Mouse (Mus musculus): ENCODE results near the gene Trmo. TPM values are rescaled to one million over a fixed set of nuclear protein-coding genes. Genes with fewer than 3 reads are reported as not detected.

Trmo gene
- 8.4 and 10.7 TPM in 2 replicates for polyA plus RNA-seq (2015; fragmentation: Nextera tagmentation; extraction: Ambion mirVana)

DNA sequence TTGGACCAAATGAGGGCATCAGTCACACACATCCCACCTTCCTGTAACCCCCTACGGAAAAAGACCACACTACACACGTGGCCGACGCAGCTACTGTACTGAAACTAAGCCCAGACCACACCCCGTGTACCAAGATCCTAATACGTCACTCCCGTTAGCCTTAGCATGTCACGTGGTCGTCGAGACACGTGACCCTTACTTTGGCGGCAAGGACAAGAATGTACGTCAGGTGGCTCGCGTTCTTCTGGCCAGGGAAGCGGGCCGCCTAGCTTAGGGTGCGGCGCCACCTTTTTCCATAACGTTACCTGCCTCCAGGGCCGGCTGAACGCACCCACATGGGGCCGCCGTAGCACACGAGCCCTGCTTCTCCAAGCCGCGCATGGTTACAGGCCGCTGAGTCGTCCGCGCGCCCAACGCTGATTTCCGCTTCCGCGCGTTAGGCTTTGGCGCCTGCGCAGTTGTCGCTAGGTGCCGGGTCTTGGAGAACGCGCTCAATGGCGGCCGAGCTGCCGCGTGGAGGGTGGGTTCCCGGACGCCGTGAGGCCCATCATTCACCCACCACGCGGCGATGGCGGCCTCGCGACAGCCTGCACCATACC is at the start of gene Trmo:
TSS of gene Trmo (minus strand) at position 425 of the 599 bp plus-strand sequence.
- under 1% methylated on average over 56 of the region's 56 CpGs for WGBS

DNA sequence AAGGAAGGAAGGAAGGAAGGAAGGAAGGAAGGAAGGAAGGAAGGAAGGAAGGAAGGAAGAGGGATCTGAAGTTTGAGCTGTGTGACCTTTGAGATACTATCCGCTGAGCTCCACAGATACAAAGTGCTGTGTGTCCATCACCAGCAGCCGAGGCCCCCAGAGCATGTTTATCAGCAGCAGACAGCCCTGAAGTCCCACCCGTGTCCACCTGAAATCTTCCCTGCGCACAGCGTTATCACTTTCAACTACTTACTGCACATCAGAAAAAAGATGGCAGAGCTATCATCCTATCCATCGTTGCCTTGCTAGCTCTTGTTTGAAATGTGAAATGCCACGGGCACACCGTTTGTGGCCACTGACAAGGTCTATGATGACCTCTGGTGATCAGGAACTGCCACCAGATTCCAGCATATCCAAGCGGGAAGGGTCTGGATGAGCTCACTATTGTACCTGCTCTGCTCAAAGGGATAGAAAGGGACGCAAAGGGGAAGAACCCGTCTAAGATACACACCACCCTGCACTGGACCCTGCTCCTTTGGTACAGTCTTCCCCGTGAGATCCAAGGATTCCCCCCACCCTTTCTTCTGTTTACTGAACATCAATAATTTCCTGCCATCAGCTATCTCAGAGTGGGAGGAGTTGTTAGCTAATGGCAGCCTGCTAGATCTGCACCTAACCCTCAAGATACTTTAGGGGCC is 43.3 kb upstream of the Trmo start:
- ATAC-seq (ENCODE audit: low FRiP score): no peak
- no peaks in the 10 kb centered on the region for H3K9me3 ChIP-seq (replicated peaks)
- WGBS: 90% methylated on average over 12 of the region's 12 CpGs
- no peaks in the 10 kb centered on the region for H3K4me1 ChIP-seq
- no peak overlapping the region for H3K4me3 ChIP-seq (replicated peaks)
- no peak overlapping the region for H3K4me2 ChIP-seq
- no peak overlapping the region for H3K27ac ChIP-seq (replicated peaks)
- no peaks in the 10 kb centered on the region for H3K27me3 ChIP-seq (replicated peaks)
- no peaks in the 10 kb centered on the region for H3K36me3 ChIP-seq
- no peak overlapping the region for H3K9ac ChIP-seq (replicated peaks)

More for the DNA sequence above, at the start of gene Trmo:
- Histone ChIP-seq H3K4me1 (peaks cover 8% of the 10 kb centered on the region), H3K9me3 (replicated peaks) (no peaks in the 10 kb centered on the region), H3K36me3 (peaks cover 16% of the 10 kb centered on the region), H3K27me3 (replicated peaks) (no peaks in the 10 kb centered on the region), H3K27ac (replicated peaks) (peak within 1 kb of the TSS; percentile 98), H3K4me3 (replicated peaks) (peak within 1 kb of the TSS; percentile 79), H3K4me2 (peak within 1 kb of the TSS; percentile 66), H3K9ac (replicated peaks) (peak within 1 kb of the TSS; percentile 82)
- ATAC-seq (ENCODE audit: low FRiP score): peak; percentile 97

DNA sequence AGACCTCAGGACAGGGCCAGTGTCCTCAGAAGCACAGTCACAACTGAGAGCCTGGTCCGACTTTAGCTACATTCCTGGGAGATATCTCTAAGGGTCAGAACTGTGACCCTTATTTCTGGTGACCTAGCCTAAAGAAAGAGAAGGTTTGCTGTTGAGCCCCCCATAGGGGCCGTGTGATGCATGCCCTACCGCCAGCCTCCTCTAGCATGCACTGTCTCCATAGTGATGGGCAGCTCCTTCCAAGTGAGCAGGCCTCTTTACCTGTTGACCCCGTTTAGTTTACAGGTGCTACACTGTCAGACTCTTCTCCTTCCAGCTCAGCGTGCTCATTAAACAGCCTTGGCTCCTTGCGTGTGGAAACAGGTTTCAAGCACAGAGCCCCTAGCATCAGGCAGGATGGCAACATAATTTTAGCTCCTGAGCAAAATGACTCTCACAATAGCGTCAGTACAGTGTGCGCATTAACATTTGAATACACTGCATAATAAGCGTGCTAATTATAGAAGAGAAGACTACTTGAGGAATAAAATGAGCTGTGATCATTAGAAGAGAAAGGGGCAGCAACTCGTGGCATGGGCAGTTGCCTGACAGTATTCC is 39.8 kb upstream of the Trmo start:
- H3K9ac ChIP-seq (replicated peaks): no peak overlapping the region
- H3K4me3 ChIP-seq (replicated peaks): no peak overlapping the region
- no peak overlapping the region for H3K27ac ChIP-seq (replicated peaks)
- no peak overlapping the region for H3K4me2 ChIP-seq
- no peak for ATAC-seq (ENCODE audit: low FRiP score)
- 39% methylated on average over 10 of the region's 10 CpGs for WGBS
- no peaks in the 10 kb centered on the region for H3K4me1 ChIP-seq
- no peaks in the 10 kb centered on the region for H3K36me3 ChIP-seq
- no peaks in the 10 kb centered on the region for H3K27me3 ChIP-seq (replicated peaks)
- H3K9me3 ChIP-seq (replicated peaks): no peaks in the 10 kb centered on the region

GRCm38 (mm10) chr4:46422625-46423024 is 33.4 kb upstream of the Trmo start:
- H3K36me3 ChIP-seq: no peaks in the 10 kb centered on the region
- H3K4me2 ChIP-seq: no peak overlapping the region
- H3K4me3 ChIP-seq (replicated peaks): no peak overlapping the region
- no peak overlapping the region for H3K27ac ChIP-seq (replicated peaks)
- H3K9ac ChIP-seq (replicated peaks): no peak overlapping the region
- 84% methylated on average over 8 of the region's 8 CpGs for WGBS
- no peaks in the 10 kb centered on the region for H3K4me1 ChIP-seq
- no peaks in the 10 kb centered on the region for H3K27me3 ChIP-seq (replicated peaks)
- H3K9me3 ChIP-seq (replicated peaks): no peaks in the 10 kb centered on the region
- ATAC-seq (ENCODE audit: low FRiP score): no peak

- H3K4me1 ChIP-seq: no peaks in the 10 kb centered on the region
- no peak overlapping the region for H3K4me3 ChIP-seq (replicated peaks)
- no peaks in the 10 kb centered on the region for H3K36me3 ChIP-seq
- H3K4me2 ChIP-seq: no peak overlapping the region
- no peak overlapping the region for H3K27ac ChIP-seq (replicated peaks)
- no peaks in the 10 kb centered on the region for H3K9me3 ChIP-seq (replicated peaks)
- WGBS: 87% methylated on average over 9 of the region's 9 CpGs
- no peak overlapping the region for H3K9ac ChIP-seq (replicated peaks)
- ATAC-seq (ENCODE audit: low FRiP score): no peak
- H3K27me3 ChIP-seq (replicated peaks): no peaks in the 10 kb centered on the region
These were observed 29.6 kb upstream of the Trmo start for GRCm38 (mm10) chr4:46418851-46419250.

GRCm38 (mm10) chr4:46417491-46417890 is 28.3 kb upstream of the Trmo start:
- Histone ChIP-seq H3K27ac (replicated peaks) (no peak overlapping the region), H3K4me3 (replicated peaks) (no peak overlapping the region), H3K27me3 (replicated peaks) (no peaks in the 10 kb centered on the region), H3K9me3 (replicated peaks) (no peaks in the 10 kb centered on the region), H3K9ac (replicated peaks) (no peak overlapping the region), H3K4me2 (no peak overlapping the region), H3K36me3 (no peaks in the 10 kb centered on the region), H3K4me1 (no peaks in the 10 kb centered on the region)
- WGBS: 74% methylated on average over 3 of the region's 3 CpGs
- ATAC-seq (ENCODE audit: low FRiP score): no peak

- H3K9me3 ChIP-seq (replicated peaks): no peaks in the 10 kb centered on the region
- H3K4me3 ChIP-seq (replicated peaks): no peak within 1 kb of the TSS
- 85% methylated on average over 7 of the region's 7 CpGs for WGBS
- H3K4me2 ChIP-seq: no peak within 1 kb of the TSS
- no peaks in the 10 kb centered on the region for H3K27me3 ChIP-seq (replicated peaks)
- no peaks in the 10 kb centered on the region for H3K4me1 ChIP-seq
- no peak within 1 kb of the TSS for H3K27ac ChIP-seq (replicated peaks)
- ATAC-seq (ENCODE audit: low FRiP score): no peak
- H3K36me3 ChIP-seq: no peaks in the 10 kb centered on the region
- no peak within 1 kb of the TSS for H3K9ac ChIP-seq (replicated peaks)
These were observed 24.2 kb upstream of the Trmo start, which contains the start of gene Hemgn for GRCm38 (mm10) chr4:46413406-46413805. TSS of gene Hemgn (minus strand) at chr4:46413506.

- H3K4me1 ChIP-seq: no peaks in the 10 kb centered on the region
- H3K9ac ChIP-seq (replicated peaks): no peak overlapping the region
- H3K4me2 ChIP-seq: no peak overlapping the region
- no peaks in the 10 kb centered on the region for H3K27me3 ChIP-seq (replicated peaks)
- 76% methylated on average over 1 of the region's 1 CpGs for WGBS
- no peak overlapping the region for H3K4me3 ChIP-seq (replicated peaks)
- H3K27ac ChIP-seq (replicated peaks): no peak overlapping the region
- no peaks in the 10 kb centered on the region for H3K36me3 ChIP-seq
- no peak for ATAC-seq (ENCODE audit: low FRiP score)
- no peaks in the 10 kb centered on the region for H3K9me3 ChIP-seq (replicated peaks)
These were observed 22.9 kb upstream of the Trmo start for GRCm38 (mm10) chr4:46412113-46412512.

- no peak overlapping the region for H3K27ac ChIP-seq (replicated peaks)
- H3K36me3 ChIP-seq: no peaks in the 10 kb centered on the region
- no peaks in the 10 kb centered on the region for H3K4me1 ChIP-seq
- no peak overlapping the region for H3K4me2 ChIP-seq
- no peaks in the 10 kb centered on the region for H3K27me3 ChIP-seq (replicated peaks)
- no peak for ATAC-seq (ENCODE audit: low FRiP score)
- H3K4me3 ChIP-seq (replicated peaks): no peak overlapping the region
- 82% methylated on average over 6 of the region's 6 CpGs for WGBS
- H3K9me3 ChIP-seq (replicated peaks): no peaks in the 10 kb centered on the region
- no peak overlapping the region for H3K9ac ChIP-seq (replicated peaks)
These were observed 22.3 kb upstream of the Trmo start for GRCm38 (mm10) chr4:46411489-46411888.

GRCm38 (mm10) chr4:46410677-46411076 is 21.4 kb upstream of the Trmo start:
- H3K9ac ChIP-seq (replicated peaks): no peak overlapping the region
- no peak overlapping the region for H3K27ac ChIP-seq (replicated peaks)
- 95% methylated on average over 5 of the region's 5 CpGs for WGBS
- H3K4me3 ChIP-seq (replicated peaks): no peak overlapping the region
- H3K9me3 ChIP-seq (replicated peaks): no peaks in the 10 kb centered on the region
- no peaks in the 10 kb centered on the region for H3K27me3 ChIP-seq (replicated peaks)
- H3K4me2 ChIP-seq: no peak overlapping the region
- H3K4me1 ChIP-seq: no peaks in the 10 kb centered on the region
- ATAC-seq (ENCODE audit: low FRiP score): no peak
- H3K36me3 ChIP-seq: no peaks in the 10 kb centered on the region

DNA sequence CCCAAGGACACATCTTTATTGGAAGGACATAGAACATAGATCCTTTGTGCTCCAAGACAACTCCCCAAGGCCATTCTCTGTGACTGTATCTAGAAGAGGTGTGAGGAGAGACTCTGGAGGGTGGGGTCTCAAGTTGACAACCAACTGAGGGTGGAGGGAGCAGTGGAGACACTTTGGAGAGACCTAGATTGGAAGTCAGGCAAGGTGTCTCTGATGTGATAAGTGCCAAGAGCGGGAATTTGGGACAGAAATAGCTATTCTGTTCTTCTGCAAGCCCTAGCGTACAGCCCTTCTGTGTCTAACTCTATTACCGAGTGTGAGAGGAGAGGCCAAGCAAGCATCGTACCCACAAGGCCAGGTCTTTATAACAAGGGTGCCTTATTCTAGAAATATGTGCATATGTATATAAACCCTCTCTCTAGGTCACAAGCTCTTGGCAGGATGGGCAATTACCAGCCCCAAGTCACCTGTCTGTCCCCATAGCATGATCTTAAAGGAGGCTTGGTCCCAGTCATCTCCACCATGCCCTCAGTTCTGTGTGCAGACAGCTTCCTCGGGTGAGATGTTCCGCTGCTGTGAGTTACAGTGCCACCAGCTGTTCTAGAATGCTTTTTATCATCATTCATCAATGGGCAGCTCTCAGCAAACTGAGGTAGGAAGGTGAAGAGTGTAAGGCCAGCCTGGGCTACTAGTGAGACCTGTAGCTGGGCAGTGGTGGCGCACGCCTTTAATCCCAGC is 17.9 kb upstream of the Trmo start:
- H3K9me3 ChIP-seq (replicated peaks): no peaks in the 10 kb centered on the region

More for the DNA sequence above, 17.9 kb upstream of the Trmo start:
- no peaks in the 10 kb centered on the region for H3K4me1 ChIP-seq
- H3K4me3 ChIP-seq (replicated peaks): no peak overlapping the region
- H3K4me2 ChIP-seq: no peak overlapping the region
- ATAC-seq (ENCODE audit: low FRiP score): no peak
- no peak overlapping the region for H3K27ac ChIP-seq (replicated peaks)
- WGBS: 93% methylated on average over 8 of the region's 8 CpGs
- H3K27me3 ChIP-seq (replicated peaks): no peaks in the 10 kb centered on the region
- no peak overlapping the region for H3K9ac ChIP-seq (replicated peaks)
- H3K36me3 ChIP-seq: no peaks in the 10 kb centered on the region
